Mouse (Mus musculus) thymus, adult 18-20 months (tissue): ENCODE measurements around the gene Irf1.
"Not testable (repeated sequence)": the region's sequence is repeated elsewhere in the genome, so short reads cannot be mapped to it uniquely, and the experiment has no call there.

Source experiments
- DNase-seq, 2 experiments: peaks; one replicate each; pipeline ENCODE4 v3.0.0; 2022; ENCODE audit warnings: mixed read lengths in 2 of 2

Gene Irf1

GRCm38 (mm10) chr11:53769760-53770124 lies at the start of gene Irf1:
TSS of gene Irf1 (plus strand) at chr11:53770014.
- DNase-seq, result peak; percentile 96 to 97

- DNase-seq, result no peak
These were observed 49.1 kb upstream of the Irf1 start, which contains the start of gene Il5 for GRCm38 (mm10) chr11:53720715-53721114. TSS of gene Il5 (plus strand) at chr11:53720794.

GRCm38 (mm10) chr11:53731457-53731856 lies 38.4 kb upstream of the Irf1 start:
- DNase-seq, result no peak

- DNase-seq, result no peak
These were observed 37.6 kb upstream of the Irf1 start for GRCm38 (mm10) chr11:53732244-53732643.

GRCm38 (mm10) chr11:53733824-53734223 lies 36.0 kb upstream of the Irf1 start:
- DNase-seq, result no peak

GRCm38 (mm10) chr11:53734431-53734830 lies 35.4 kb upstream of the Irf1 start:
- DNase-seq, result no peak

- DNase-seq, result no peak
These were observed 34.7 kb upstream of the Irf1 start for GRCm38 (mm10) chr11:53734970-53735681.

- peak; percentile 47 to 48 for DNase-seq
These were observed 34.0 kb upstream of the Irf1 start for GRCm38 (mm10) chr11:53735682-53736245.

GRCm38 (mm10) chr11:53736771-53737572 lies 32.8 kb upstream of the Irf1 start:
- DNase-seq, result peak in 1 of 2 experiments; percentile 42

- DNase-seq, result peak in 1 of 2 experiments; percentile 53
These were observed 32.3 kb upstream of the Irf1 start for GRCm38 (mm10) chr11:53737573-53737946.

- DNase-seq, result no peak
These were observed 27.5 kb upstream of the Irf1 start for GRCm38 (mm10) chr11:53742353-53742752.

- DNase-seq, result no peak
These were observed 24.6 kb upstream of the Irf1 start for GRCm38 (mm10) chr11:53745260-53745659.

GRCm38 (mm10) chr11:53747985-53748384 lies 21.8 kb upstream of the Irf1 start:
- DNase-seq, result no peak

GRCm38 (mm10) chr11:53748614-53749013 lies 21.2 kb upstream of the Irf1 start:
- no peak for DNase-seq

GRCm38 (mm10) chr11:53749306-53749705 lies 20.5 kb upstream of the Irf1 start:
- DNase-seq, result no peak

- DNase-seq, result no peak
These were observed 20.0 kb upstream of the Irf1 start for GRCm38 (mm10) chr11:53749716-53750352.

- no peak for DNase-seq
These were observed 14.7 kb upstream of the Irf1 start for GRCm38 (mm10) chr11:53755011-53755595.

- no peak for DNase-seq
These were observed 12.2 kb upstream of the Irf1 start for GRCm38 (mm10) chr11:53757612-53758011.

GRCm38 (mm10) chr11:53758033-53758432 lies 11.8 kb upstream of the Irf1 start:
- not testable (repeated sequence) for DNase-seq

- peak in 1 of 2 experiments; percentile 51 for DNase-seq
These were observed 10.9 kb upstream of the Irf1 start for GRCm38 (mm10) chr11:53758791-53759351.

- DNase-seq, result no peak
These were observed 10.0 kb upstream of the Irf1 start for GRCm38 (mm10) chr11:53759545-53760406.
